Mouse (Mus musculus) layer of hippocampus, postnatal 10 days (tissue): Measurements from ENCODE around the gene S1pr2. TPM values are rescaled to one million over a fixed set of nuclear protein-coding genes. Genes with fewer than 3 reads are reported as not detected.
"Not testable (repeated sequence)": the region's sequence is repeated elsewhere in the genome, so short reads cannot be mapped to it uniquely, and the experiment has no call there.

Experiments used
- DNase-seq, 2 experiments: peaks; one replicate each; pipeline ENCODE4 v3.0.0; 2021; ENCODE audit warnings: low spot score in 2 of 2
- long read RNA-seq: library from polyadenylated mRNA; stranded (forward); transcript quantifications from one replicate; pipeline ENCODE4 v2.0.0, GENCODE M21; 2023
- total RNA-seq, 2 experiments: library from RNA; stranded (reverse); gene quantifications; 2 replicates each; pipeline ENCODE4 v1.2.3; 2021

The S1pr2 gene
- total RNA-seq, result 1 to 10 TPM; 3.1 to 4.1 TPM
- long read RNA-seq, full-length matches to known transcripts, result 5 of 6 reads
- long read RNA-seq, partial matches to known transcripts, result 0 of 6 reads
- long read RNA-seq, other reads (novel, unspliced or antisense), result 1 of 6 reads

DNA sequence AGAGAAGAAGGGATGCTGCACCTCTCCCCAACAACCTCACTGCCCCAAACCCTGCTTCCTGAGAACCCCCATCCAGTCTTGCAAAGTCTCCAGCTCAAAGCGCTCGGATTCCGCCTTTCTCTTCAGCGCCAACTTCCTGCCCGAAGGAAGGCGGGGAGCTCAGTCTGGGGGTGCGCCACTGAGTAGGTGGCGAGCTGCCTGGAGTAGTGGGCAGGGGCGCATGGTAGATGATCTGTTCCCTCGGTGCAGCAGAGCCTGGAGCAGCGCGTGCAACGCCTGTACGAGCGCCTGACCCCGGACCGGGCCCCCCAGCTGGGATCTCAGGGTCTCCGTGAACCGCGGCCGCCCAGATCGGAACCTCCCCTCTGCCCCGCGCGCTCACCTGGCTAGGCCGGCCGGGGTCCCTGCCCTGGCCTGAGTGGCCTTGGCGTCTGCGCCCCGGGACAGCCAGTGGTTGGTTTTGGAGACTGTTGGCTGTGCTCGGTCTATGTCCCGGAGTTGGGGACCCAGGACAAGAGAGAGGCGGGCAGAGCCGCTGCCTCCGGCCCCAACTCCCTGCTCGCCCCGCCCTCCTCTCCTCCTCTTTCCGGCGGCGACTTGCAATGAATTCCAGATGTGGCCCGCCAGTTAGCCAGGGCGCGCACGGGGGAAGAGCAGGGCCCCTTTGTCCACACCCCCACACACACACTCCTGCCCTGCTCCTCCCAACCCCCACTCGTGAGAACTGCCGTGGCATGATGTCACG, at the start of gene S1pr2:
S1pr2 (minus strand) TSS at position 566 of the 745 bp plus-strand sequence.
- DNase-seq, result peak; percentile 60 to 62

DNA sequence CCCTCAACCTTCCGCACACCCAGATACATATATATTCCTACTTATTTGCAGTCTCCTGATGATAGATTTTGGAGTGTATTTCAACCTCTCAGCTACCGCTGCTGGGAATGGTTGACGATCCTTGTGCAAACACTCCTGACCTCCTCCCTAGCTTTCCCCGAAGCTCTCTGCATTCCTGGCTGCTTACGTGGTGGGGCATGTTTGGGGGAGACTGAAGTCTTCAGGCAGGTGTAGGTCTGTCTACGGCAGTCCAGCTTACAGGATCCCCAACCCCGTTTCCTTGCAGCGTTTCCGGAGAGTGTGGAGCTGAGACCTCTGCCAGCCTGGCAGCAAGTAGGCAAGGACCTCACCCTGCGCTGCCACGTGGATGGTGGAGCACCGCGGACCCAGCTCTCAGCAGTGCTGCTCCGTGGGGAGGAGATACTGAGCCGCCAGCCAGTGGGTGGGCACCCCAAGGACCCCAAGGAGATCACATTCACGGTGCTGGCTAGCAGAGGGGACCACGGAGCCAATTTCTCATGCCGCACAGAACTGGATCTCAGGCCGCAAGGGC, 48.8 kb upstream of the S1pr2 start:
- no peak for DNase-seq

DNA sequence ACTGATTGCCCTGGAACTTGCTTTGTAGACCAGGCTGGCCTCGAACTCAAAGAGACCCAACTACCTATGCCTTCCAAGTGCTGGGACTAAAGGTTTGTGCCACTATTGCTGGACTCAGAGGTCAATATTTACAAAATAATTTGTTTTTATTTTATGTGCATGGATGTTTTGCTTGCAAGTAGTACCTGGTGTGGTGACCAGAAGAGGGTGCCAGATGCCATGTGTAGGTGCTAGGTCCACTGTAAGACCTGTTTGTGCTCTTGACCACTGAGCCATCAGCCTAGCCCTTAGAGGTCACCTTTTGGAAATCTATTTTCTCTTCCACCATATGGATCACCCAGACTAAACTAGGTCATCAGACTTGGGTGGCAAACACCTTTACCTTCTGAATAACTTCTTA, 46.1 kb upstream of the S1pr2 start:
- no peak for DNase-seq

DNA sequence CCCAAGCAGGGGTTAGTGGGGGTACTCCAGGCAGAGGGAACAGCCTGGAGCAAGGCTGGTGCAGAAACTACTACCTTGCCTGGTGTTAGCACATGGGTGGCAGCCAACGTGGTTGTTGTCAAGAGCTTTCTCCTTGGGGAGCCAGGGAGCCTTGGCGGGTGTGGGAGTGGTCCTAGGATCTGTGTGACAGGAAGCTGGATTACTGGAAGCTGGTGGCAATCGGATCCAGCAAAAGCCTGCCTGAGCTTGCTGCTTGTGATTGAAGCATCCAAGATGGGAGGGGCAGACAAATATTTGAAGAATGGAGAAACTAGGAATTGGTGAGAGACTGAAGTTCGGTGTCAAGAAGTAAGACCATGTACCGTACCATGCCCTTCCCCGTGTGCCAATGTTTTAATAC, 45.7 kb upstream of the S1pr2 start:
- DNase-seq, result no peak

DNA sequence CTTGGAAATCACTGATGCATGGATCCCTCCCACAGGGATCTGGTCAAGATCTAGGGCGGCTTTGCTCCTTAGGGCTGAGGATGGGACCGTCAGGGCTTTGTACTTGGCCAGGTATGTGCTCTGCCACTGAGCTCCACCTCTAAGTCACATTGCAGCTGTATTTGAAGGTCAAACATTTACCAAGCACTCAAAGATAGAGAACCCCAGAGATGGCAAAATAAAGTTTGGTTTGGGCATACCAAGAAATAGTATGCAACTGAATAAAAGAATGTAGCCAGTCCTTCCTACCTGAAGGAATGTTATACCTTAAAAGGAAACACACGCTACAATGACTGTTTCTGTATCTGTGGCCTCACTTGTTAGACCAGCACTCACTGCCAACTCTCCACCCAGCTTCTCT, 44.8 kb upstream of the S1pr2 start:
- DNase-seq, result no peak

DNA sequence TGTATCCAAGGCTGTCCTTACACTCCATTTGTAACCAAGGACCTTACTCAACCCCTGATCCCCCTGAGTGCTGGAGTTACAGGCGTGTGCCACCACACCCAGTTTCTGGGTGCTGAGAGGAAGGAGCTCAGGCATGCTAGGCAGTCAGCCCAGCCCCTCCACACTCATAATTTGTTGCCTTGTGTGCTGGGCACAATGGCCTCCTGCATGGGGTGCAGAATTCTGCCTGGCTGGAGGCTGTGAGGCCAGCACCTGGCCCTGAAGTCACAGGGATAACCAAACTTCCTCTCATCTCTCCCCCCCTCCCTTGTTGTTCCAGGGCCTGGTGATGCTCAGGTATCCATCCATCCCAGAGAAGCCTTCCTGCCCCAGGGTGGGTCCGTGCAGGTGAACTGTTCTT, 42.0 kb upstream of the S1pr2 start:
- no peak for DNase-seq

DNA sequence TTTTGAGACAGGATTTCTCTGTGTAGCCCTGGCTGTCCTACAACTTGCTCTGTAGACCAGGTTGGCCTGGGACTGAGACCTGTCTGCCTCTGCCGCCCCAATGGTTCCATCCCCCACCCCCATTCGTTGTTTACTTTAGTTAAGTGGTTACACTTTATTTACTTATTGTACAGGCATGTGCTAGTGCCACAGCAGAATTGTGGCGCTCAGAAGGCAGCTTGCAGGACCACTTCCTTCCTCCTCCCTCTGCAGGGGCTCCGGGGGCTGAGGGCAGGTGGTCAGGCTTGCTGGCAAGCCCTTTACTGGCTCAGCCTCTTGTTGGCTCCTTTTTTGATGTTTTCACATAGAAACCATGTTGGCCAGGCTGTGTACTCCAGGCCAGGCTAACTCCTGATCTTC, 40.6 kb upstream of the S1pr2 start:
- no peak for DNase-seq

DNA sequence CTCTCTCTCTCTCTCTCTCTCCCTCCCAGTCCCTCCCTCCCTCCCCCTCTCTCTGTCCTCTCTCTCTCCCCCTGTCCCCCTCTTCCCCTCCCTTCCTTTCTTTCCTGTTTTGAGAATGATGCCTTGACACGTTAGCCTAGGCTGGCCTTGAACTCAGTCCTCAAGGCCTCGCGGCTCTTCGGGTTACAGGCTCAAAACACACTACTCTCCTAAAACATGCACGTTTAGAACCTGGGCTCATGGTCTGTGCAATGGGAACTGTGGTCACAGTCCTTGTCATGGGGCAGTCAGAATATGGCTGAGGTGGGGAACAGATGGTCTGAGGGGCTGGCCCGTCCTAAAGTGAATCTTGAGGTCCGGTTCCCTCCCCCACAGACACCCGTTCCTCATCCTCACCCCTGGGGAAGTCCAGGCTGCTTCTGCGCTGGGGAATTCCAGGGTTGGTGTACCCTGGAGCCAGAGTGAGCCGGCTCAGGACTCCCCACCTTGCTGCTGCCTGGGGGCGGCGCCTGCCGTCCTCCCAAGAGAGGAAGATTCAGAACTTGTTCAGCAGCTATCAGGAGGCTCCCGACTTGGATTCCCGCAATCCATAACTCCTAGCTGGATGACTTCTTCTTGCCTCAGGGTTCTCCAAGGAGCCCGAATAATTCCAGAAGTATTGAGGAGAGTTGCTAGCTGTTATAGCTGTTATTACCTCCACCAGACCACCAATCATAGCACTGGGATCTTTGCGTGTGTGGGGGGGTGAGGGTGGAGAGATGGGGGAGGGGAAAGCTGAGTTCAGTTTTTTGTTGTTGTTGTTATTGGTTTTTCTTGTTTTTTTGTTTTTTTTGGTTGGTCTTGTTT, 40.0 kb upstream of the S1pr2 start:
- DNase-seq, result no peak

DNA sequence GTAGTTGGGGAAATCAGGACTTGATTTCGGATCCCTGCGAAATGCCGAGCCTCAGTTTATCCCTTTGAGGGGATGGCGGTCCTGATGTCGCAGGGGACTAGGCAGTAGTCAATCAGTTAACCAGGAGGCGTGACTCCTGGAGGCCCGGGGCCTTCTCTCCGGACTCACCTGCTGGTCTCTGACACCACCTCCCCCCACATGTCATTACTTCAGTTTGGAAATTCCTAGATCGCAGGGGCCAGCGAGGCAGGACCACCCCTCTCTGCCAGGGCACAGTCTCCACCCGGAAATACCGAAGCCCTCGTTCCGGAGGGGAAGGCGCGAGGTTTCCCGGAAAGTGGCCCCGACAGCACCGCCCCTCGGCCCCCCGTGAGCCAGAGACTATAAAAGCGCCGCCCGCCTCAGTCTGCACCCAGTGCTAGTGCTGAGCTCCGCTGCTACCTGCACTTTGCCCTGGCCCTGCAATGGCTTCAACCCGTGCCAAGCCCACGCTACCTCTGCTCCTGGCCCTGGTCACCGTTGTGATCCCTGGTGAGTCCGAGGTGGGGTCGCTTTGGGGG, 39.1 kb upstream of the S1pr2 start, which contains the start of gene Icam1:
Icam1 (plus strand) TSS at position 415 of the 560 bp plus-strand sequence.
- peak in 1 of 2 experiments; percentile 53 for DNase-seq

DNA sequence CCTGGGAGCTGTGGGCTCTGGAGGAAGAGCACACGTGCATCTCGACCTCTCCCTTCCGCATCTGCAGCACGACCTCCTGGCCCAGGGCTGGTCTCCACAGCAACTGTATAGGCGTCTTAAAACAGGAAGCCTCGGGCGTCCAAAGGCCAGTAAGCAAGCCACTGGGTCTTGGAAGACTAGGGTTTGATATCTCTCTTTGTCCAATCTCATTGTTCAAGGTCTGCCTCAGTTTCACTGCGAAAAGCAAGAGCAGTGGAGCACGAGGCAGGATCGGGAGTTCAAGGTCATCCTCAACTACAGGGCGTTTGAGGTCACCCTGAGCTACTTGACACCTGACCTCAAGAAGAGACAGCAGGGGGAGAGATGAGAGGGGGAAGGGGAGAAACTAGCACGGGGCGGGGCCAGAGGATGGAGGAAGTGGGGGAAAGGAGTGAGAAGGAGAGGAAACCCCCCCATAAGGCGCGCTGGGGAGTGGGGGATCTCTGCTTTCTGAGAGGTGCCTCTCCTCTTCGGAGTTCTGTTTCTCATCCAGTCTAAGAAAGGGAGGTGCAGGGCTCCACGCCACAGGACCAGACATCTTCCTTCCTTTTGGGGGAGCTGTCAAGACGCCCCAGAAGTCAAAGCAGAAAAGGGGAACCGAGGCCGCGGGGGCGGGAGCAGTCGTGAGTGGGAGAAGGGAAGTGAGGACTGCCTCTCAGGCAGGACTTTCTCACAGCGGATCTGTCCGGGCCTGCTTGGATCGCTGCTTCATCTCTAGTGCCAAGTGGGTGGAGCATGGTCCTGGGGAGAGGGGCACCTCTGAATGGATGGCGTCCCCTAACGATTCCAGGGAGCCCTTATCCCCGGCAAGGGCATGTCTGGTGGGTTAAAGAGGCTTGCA, 38.4 kb upstream of the S1pr2 start:
- peak; percentile 47 to 55 for DNase-seq

DNA sequence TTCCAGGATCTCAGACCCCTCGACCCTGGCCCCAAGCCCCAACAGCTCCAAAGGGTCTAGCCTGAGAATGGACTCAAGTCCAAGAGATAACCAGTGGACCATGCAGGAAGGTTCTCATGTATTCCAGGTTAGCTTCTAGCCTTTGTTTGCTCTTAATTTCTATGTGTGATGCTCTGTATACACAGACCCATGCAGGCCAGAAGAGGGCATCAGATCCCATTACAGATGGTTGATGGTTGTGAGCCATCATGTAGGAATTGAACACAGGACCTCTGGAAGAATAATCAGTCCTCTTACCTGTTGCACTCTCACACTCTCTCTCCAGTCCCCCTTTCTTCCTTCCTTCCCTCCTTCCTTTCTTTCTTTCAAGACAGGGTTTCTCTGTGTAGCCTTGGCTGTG, 35.8 kb upstream of the S1pr2 start:
- no peak for DNase-seq

DNA sequence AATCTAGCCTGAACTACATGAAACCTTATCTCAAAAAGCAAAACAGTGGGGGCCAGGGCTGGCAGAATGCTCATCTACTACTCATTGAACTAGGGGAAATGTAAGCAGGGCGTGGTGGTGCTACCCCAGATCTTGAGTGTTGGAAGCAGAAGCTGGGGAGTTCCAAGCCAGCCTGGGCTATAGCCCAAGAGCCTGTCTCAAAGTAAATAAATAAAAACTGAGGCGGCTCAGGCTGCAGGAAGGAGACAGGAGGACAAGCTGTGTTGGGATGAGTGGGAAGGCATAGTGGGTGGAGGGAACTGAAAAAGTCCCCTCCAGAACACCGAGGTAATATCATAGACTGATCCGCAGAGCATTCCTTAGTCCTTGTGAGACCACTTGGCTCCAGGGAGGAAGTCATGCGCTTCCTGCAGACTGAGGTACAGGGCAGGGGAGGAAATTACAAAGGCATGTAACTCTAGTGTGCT, 35.3 kb upstream of the S1pr2 start:
- DNase-seq, result no peak

DNA sequence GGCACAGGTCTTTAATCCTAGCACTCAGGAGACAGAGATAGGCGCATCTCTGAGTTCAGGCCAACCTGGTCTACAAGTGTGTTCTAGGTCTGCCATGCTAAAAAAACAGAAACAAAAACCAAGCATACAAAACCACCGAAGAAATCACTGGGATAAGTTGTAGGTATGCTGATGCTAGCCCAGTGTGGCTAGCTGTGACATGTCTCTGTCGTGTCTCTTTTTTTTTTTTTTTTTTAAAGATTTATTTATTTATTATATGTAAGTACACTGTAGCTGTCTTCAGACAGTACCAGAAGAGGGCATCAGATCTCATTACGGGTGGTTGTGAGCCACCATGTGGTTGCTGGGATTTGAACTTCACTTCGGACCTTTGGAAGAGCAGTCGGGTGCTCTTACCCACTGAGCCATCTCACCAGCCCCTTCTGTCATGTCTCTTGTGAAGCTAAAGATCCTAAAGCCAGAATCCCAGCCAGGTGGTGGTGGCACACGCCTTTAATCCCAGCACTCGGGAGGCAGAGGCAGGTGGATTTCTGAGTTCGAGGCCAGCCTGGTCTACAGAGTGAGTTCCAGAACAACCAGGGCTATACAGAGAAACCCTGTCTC, 34.5 kb upstream of the S1pr2 start:
- not testable (repeated sequence) for DNase-seq

DNA sequence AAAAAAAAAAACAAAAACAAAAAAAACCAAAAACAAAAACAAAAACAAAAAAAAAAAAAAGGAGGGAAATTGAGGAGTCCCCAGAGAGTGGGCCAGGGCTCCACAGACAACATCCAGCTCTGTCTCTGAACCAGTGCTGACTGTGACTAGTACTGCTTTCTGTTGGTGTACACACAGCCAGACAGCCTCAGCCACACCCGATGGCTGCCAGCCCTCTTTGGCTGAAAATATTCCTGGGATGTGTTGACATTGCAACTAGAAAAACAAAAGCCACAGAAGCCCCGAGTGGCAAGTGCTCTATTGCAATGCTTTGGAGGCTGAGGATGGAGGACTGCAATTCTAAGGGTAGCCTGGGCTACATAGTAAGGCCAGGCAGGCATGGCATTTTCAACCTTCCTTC, 33.8 kb upstream of the S1pr2 start:
- DNase-seq, result no peak

DNA sequence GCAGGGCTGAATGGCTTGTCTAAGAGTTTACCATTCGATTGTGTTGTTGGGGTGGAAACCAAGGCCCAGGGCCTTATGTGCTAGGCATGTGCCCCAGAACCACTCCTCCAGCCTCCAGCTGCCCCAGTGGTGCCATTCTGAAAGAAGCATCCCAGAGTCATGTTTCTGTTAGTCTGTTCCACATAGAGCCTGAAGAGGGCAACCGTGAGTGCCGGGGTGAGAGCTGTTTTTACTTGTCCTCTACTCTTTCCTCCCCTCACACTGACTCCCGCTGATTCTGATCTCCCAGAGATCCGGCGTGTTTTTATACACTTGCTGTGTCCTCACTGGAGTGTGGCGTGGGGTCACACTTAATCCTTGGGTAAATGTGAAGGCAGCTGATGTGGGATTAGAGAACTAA, 31.4 kb upstream of the S1pr2 start:
- DNase-seq, result no peak

DNA sequence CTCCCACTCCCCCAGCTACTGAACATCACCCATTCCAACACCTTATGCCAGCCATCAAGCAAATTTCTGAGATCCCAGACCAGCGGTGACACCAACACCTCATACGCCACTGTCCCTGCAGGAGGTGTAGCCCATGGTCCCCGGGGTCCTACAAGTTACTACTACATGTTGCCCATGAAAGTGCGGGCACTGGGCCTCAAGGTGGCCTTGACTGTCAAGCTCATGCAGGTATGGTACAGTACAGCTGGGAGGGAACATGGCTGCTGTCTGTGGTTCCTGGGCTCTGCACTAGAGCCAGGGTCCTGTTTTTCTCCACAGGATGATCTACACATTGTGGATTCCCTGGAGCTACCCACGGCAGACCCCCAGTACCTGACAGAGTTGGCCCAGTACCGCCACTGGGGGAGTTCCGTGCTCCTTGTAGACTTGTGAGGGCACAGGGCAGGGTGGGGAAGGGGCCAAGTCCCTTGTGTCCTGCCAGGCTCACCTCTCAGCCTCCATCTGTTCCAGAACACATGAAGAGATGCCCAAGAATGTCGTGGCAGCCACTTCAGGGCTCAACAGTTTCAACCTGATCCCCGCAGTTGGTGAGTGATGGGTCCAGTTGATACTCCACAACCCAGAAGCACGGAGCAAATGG, 30.9 kb upstream of the S1pr2 start:
- DNase-seq, result no peak

DNA sequence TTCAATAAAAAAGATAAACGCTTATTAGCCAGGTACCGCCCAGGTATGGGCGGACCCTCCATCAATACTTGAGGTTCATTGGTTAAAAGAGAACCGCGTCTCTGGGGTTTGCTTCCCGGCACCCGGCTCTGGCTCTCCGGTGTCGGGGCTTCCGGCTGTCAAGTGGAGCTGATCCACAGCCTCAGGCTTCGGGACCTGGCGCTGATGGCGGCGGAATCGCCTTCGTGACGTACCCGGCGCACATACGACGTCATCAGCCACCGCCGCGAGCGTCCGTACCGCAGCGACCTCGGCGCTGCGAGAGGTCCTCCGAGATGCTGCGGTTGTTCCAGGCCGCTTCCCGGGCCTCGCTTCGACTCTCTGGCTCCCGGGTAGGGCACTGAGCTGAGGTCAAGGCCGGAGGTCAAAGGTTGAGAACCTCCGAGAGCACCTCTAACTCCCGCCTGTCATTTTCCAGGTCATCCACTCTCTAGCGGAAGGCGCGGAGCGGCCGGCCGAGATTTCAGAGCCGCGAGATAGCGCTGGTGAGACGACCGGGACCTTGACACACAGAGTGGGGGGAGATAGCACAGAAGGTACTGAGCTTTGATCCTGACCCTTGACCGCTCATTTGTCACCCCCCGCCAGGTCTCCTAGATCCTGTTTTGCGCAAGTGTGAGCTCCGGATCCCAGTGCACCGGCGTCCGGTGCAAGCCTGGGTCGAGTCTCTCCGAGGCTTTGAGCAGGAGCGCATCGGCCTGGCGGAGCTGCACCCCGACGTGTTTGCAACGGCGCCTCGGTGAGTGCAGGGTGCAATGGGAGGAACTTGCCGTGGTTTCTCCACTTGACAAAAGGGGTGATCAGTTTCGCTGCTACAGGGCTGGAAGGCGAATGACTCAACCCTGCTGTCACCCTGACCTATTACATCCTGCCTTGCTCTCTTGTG, 26.3 kb upstream of the S1pr2 start, which contains the start of gene Mrpl4:
Mrpl4 (plus strand) TSS at position 112 of the 925 bp plus-strand sequence.
- DNase-seq, result peak; percentile 91 to 94

DNA sequence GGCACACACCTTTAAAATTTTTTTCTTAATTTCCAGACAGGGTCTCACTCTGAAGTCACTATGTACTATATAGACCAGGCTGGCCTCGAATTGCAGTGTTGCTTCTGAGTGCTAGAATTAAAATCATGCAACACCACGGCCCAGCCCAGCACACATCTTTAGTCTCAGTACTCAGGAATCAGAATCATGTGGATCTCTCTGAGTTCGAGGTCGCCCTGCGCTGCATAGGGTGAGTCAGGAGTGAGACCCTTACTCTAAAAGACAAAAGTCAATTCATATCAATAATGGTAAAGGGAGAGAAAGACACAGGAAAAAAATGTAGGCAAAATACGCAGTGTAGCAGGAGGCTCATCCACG, 25.7 kb upstream of the S1pr2 start:
- DNase-seq, result no peak
